Mouse (Mus musculus): ENCODE measurements around the gene Sema4a.

- TF ChIP-seq CTCF (IDR thresholded peaks at IDR 0.05; ENCODE audit: low read depth), result no peak
- no peak for TF ChIP-seq EP300 (IDR thresholded peaks at IDR 0.05; ENCODE audit: low read depth)
Measured at GRCm38 (mm10) chr3:88479163-88479562, 18.2 kb upstream of the Sema4a start.

All from heart, postnatal 0 days (tissue).